Mouse (Mus musculus): ENCODE results near the gene Dnaaf2. TPM values are rescaled to one million over a fixed set of nuclear protein-coding genes. Genes with fewer than 3 reads are reported as not detected.

Dnaaf2 gene
- polyA plus RNA-seq, 1 experiment from 2014 or later: 7.3 TPM

DNA sequence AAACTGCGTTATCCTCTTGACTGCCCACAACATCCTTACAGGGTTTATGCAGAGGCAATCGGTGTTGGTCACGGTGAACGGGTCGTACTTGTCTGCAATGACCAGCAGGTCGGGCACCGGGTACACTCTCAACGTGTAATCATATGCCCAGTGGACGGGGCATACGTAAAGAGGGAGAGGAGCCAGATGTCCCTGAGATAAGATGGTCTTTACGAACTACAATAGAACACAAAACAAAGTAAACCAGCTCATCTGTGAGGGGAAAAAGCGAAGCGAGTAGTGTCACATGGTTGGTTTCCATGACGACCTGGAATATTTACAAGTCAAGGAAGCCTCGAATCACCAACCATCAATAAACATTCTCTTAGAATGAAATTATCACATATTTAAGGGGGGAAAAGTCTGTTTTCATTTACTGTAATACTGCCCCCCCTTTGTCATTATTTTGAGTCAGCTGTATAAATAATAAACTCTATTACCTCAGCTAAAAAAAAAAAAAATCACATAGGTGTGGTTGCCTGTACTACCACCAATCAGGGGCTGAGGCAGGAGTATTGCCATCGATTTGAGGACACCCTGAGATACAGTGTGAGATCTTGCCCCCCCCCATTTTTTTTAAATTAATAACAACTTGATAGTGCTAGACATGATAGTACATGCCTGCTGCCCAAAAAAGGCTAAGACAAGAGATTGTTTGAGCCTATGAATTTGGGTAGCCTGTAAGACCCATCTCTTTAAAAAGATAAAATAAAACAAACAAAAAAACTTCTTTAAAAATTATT is 6.0 kb upstream of the Dnaaf2 start, which contains the start of gene Gm49384:
TSS of gene Gm49384 (minus strand) at position 216 of the 782 bp plus-strand sequence.
- WGBS: 78% methylated on average over 16 of the region's 16 CpGs
- H3K9ac ChIP-seq (ENCODE audit: low read depth, low read length): no peak within 1 kb of the TSS
- peaks cover 6% of the 10 kb centered on the region for H3K4me1 ChIP-seq (ENCODE audit: control insufficient read depth, insufficient read depth, low read length)
- ATAC-seq: no peak
- no peak within 1 kb of the TSS for H3K4me2 ChIP-seq (ENCODE audit: low read depth, low read length)
- peaks cover 7% of the 10 kb centered on the region for H3K36me3 ChIP-seq (ENCODE audit: control insufficient read depth, insufficient read depth, low read length)
- H3K9me3 ChIP-seq (ENCODE audit: control insufficient read depth, low read length): no peaks in the 10 kb centered on the region
- no peak within 1 kb of the TSS for H3K27ac ChIP-seq (ENCODE audit: low read length)
- H3K4me3 ChIP-seq (ENCODE audit: low read length): no peak within 1 kb of the TSS
- H3K27me3 ChIP-seq (replicated peaks; ENCODE audit: control insufficient read depth, insufficient read depth, low read length): no peaks in the 10 kb centered on the region

DNA sequence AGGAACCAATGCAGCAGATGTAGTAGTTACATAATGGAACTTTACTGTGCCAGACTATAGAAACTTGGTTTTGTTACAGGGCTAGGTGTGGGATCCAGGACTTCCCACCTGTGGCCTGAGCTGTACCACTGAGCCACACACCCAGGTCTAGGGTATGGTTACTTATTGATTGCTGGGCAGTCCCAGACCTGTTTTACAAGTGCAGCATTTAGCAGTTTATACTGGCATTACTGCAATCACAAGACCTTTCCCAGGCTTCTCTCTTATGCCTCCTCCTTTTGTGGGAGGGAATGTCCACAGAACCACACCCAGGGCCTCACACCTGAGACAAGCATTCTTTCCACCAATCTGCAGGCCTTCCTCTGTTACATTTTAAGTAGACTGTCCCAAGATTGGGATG is 756 bp upstream of the Dnaaf2 start:
- Histone ChIP-seq H3K27ac (ENCODE audit: low read length) (no peak overlapping the region), H3K4me3 (ENCODE audit: low read length) (no peak overlapping the region), H3K9me3 (ENCODE audit: control insufficient read depth, low read length) (no peaks in the 10 kb centered on the region), H3K9ac (ENCODE audit: low read depth, low read length) (no peak overlapping the region), H3K36me3 (ENCODE audit: control insufficient read depth, insufficient read depth, low read length) (peaks cover 7% of the 10 kb centered on the region), H3K4me1 (ENCODE audit: control insufficient read depth, insufficient read depth, low read length) (peaks cover 19% of the 10 kb centered on the region), H3K4me2 (ENCODE audit: low read depth, low read length) (no peak overlapping the region), H3K27me3 (replicated peaks; ENCODE audit: control insufficient read depth, insufficient read depth, low read length) (no peaks in the 10 kb centered on the region)
- ATAC-seq: peak; percentile 64

DNA sequence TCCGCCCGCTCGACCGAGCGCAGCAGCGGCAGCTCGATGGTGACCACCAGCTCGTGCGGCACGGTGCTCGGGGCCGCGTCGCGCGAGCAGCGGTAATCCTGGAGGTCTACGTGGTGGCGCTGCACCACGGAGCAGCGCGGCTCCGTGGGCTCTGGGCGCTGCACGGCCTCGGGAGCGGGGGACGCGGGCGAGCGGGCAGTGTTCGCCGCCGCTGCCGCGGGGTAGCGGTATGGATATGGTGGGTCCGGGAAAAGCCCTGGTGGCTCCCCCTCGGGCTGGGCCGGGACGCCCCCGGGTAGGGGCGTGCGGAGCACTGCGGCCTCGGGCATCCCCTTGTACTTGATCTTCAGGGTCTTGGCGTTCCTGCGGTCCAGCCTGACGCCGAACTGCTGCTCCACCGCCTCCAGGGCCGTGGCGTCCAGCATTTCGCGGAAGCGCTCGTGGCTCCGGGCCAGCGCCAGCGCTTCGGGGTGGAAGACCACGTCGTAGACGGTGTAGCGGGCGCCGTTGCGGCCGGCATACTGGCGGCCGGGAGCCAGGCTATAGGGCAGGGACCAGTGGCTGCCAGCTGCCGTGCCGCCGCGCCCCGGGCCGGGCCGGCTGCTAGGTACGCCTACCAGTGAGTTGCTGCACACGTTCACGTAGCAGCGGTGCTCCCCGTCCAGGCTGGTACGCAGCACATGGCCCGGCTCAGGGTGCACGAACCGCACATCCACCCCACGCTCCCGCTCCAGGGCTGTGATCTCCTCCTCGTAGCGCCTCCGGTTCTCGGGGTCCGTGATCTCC is 658 bp downstream of the Dnaaf2 start:
- Histone ChIP-seq H3K4me1 (ENCODE audit: control insufficient read depth, insufficient read depth, low read length) (peaks cover 19% of the 10 kb centered on the region), H3K9ac (ENCODE audit: low read depth, low read length) (peak overlapping the region; percentile 88), H3K27ac (ENCODE audit: low read length) (peak overlapping the region; percentile 89), H3K4me2 (ENCODE audit: low read depth, low read length) (peak overlapping the region; percentile 97), H3K36me3 (ENCODE audit: control insufficient read depth, insufficient read depth, low read length) (peaks cover 7% of the 10 kb centered on the region), H3K4me3 (ENCODE audit: low read length) (peak overlapping the region; percentile 96), H3K9me3 (ENCODE audit: control insufficient read depth, low read length) (no peaks in the 10 kb centered on the region), H3K27me3 (replicated peaks; ENCODE audit: control insufficient read depth, insufficient read depth, low read length) (no peaks in the 10 kb centered on the region)
- ATAC-seq: peak; percentile 82
- under 1% methylated on average over 94 of the region's 94 CpGs for WGBS

DNA sequence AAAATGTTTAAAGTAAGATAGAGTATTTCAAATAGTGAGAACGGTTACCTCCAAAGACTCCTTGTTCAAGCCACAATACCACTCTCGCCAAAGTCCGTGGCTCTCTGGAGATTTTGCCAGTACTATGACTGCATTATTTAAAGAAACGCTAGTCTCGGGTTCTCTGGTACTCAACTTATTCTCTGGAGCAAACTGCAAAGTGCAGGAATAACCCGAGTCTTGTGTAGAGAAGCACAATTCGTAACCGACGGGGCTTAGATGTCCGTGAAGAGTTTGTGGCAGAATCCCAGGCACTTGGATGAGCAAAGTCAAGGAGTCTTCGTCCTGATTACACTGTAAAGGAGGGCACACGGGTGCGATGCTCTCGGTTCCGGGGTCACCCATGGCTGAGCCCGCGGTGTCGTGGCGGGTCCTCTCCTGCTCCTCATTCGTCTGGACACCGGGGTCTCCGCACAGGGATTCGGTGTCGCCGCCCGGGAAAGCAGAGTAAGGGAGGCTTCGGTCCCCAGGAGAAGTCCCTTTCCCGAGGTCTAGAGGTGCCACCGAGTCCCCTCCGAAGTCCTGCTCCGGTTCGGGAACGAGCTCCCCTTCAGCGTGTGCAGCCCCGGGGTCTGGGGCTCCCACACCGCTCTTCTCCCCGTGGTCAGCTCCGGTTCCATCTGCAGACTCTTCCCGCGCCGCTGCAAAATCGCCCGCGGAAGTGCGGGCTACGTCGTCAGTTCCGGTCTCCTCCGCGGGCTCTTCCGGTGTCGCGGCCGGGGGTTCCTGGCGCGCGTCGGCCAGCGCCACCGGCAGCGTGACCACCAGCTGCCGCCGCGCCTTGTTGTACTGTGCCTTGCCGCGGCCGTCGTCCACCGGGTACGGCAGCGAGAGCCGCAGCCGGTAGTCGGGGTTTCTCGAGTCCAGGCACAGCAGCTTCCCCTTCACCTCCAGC is 1.5 kb downstream of the Dnaaf2 start, which contains the start of gene Gm49383:
TSS of gene Gm49383 (minus strand) at position 661 of the 934 bp plus-strand sequence.
- peaks cover 5% of the 10 kb centered on the region; the same call in 1 of the 2 replicates for H3K36me3 ChIP-seq (ENCODE audit: control insufficient read depth, insufficient read depth, low read length)
- ATAC-seq: peak; percentile 75
- H3K9me3 ChIP-seq (ENCODE audit: control insufficient read depth, low read length): no peaks in the 10 kb centered on the region
- H3K27ac ChIP-seq (ENCODE audit: low read length): peak within 1 kb of the TSS; percentile 89
- no peaks in the 10 kb centered on the region for H3K27me3 ChIP-seq (replicated peaks; ENCODE audit: control insufficient read depth, insufficient read depth, low read length)
- H3K4me3 ChIP-seq (ENCODE audit: low read length): peak within 1 kb of the TSS; percentile 96
- peak within 1 kb of the TSS; percentile 88 for H3K9ac ChIP-seq (ENCODE audit: low read depth, low read length)
- peaks cover 19% of the 10 kb centered on the region for H3K4me1 ChIP-seq (ENCODE audit: control insufficient read depth, insufficient read depth, low read length)
- WGBS: under 1% methylated on average over 75 of the region's 75 CpGs
- H3K4me2 ChIP-seq (ENCODE audit: low read depth, low read length): peak within 1 kb of the TSS; percentile 97

DNA sequence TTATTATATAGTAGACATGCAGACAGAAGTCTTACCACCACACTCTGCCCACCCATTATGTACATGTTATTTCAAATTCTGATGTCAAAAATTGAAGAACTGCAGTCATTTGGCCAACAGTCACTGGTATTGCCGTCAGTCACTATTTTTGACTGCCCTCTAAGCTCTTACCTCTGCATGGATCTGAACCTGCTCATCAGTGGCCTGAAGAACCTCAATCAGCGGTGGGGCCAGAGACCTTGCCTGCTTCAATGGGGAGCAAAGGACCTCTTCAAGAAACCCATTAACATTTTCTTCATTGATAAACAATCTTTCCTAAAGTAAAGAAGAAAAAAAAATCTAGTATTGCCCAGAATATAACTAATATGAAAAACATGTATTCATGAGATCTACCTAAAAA is 5.6 kb downstream of the Dnaaf2 start:
- ATAC-seq: no peak
- WGBS: 91% methylated on average over 2 of the region's 2 CpGs
- H3K4me3 ChIP-seq (ENCODE audit: low read length): no peak overlapping the region
- no peak overlapping the region for H3K9ac ChIP-seq (ENCODE audit: low read depth, low read length)
- H3K27me3 ChIP-seq (replicated peaks; ENCODE audit: control insufficient read depth, insufficient read depth, low read length): no peaks in the 10 kb centered on the region
- H3K4me2 ChIP-seq (ENCODE audit: low read depth, low read length): no peak overlapping the region
- no peak overlapping the region for H3K27ac ChIP-seq (ENCODE audit: low read length)
- H3K9me3 ChIP-seq (ENCODE audit: control insufficient read depth, low read length): no peaks in the 10 kb centered on the region
- H3K36me3 ChIP-seq (ENCODE audit: control insufficient read depth, insufficient read depth, low read length): peaks cover 6% of the 10 kb centered on the region
- H3K4me1 ChIP-seq (ENCODE audit: control insufficient read depth, insufficient read depth, low read length): peaks cover 5% of the 10 kb centered on the region; the same call in 1 of the 2 replicates

DNA sequence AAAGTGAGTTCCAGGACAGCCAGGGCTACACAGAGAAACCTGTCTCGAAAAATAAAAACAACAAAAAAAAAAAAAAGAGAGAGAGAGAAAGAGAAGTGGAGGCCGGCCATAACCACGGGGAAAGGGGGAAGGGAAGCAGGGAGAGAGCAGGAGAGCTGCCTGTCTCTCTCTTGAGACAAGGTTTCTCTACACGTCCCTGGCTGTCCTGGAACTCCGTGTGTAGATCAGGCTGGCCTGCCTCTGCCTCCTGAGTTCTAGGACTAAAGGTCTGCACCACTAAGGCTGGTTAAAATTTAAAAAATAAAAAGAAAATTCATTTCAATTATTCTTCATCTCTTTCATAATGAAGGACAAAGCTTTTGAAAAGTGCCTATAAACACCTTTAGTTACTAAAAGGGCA is 6.8 kb downstream of the Dnaaf2 start:
- no peak overlapping the region for H3K27ac ChIP-seq (ENCODE audit: low read length)
- peaks cover 14% of the 10 kb centered on the region for H3K4me1 ChIP-seq (ENCODE audit: control insufficient read depth, insufficient read depth, low read length)
- H3K4me3 ChIP-seq (ENCODE audit: low read length): no peak overlapping the region
- no peaks in the 10 kb centered on the region for H3K9me3 ChIP-seq (ENCODE audit: control insufficient read depth, low read length)
- no peak for ATAC-seq
- H3K9ac ChIP-seq (ENCODE audit: low read depth, low read length): no peak overlapping the region
- H3K27me3 ChIP-seq (replicated peaks; ENCODE audit: control insufficient read depth, insufficient read depth, low read length): no peaks in the 10 kb centered on the region
- peaks cover 6% of the 10 kb centered on the region for H3K36me3 ChIP-seq (ENCODE audit: control insufficient read depth, insufficient read depth, low read length)
- WGBS: 93% methylated on average over 5 of the region's 5 CpGs
- no peak overlapping the region for H3K4me2 ChIP-seq (ENCODE audit: low read depth, low read length)

DNA sequence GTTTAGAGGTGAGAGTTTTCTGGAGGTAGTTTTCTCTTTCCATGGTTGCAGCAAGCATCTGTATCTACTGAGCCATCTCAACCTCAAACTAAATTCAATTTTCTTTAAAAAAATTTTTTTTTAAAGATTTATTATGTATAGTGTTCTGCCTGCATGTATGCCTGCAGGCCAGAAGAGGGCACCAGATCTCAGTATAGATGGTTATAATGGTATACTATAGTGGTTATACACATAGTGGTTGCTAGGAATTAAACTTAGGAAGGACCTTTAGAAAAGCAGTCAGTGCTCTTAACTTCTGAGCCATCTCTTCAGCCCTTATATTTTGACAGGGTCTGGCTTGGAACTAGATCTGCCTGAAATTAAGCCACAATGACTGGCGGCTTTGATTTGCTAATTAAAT is 7.7 kb downstream of the Dnaaf2 start:
- no peak overlapping the region for H3K4me2 ChIP-seq (ENCODE audit: low read depth, low read length)
- H3K4me3 ChIP-seq (ENCODE audit: low read length): no peak overlapping the region
- ATAC-seq: no peak
- no peak overlapping the region for H3K9ac ChIP-seq (ENCODE audit: low read depth, low read length)
- peaks cover 6% of the 10 kb centered on the region for H3K36me3 ChIP-seq (ENCODE audit: control insufficient read depth, insufficient read depth, low read length)
- no peaks in the 10 kb centered on the region for H3K27me3 ChIP-seq (replicated peaks; ENCODE audit: control insufficient read depth, insufficient read depth, low read length)
- H3K4me1 ChIP-seq (ENCODE audit: control insufficient read depth, insufficient read depth, low read length): peaks cover 11% of the 10 kb centered on the region
- no peaks in the 10 kb centered on the region for H3K9me3 ChIP-seq (ENCODE audit: control insufficient read depth, low read length)
- WGBS: 95% methylated on average over 1 of the region's 1 CpGs
- H3K27ac ChIP-seq (ENCODE audit: low read length): no peak overlapping the region

DNA sequence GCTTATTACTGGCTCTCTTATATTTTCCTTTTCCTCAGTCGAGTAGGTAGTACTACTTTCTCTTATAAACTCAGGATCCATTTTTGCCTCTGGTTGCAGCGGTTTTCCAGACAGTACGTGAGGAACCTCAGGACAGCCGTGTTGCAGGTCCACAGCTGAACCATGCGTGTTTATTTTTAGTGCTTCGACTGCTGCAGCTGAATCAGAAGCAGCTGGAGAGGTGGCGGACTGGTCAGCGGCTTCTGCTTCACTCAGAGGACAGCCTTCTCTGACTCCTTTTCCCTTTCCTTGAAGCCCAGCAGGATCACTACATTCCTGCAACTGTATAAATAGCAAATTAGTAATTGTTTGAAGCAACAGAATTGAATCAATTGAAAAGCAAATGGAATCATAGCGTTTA is 8.2 kb downstream of the Dnaaf2 start:
- peaks cover 16% of the 10 kb centered on the region for H3K4me1 ChIP-seq (ENCODE audit: control insufficient read depth, insufficient read depth, low read length)
- H3K4me2 ChIP-seq (ENCODE audit: low read depth, low read length): no peak overlapping the region
- H3K36me3 ChIP-seq (ENCODE audit: control insufficient read depth, insufficient read depth, low read length): peaks cover 6% of the 10 kb centered on the region
- no peak overlapping the region for H3K27ac ChIP-seq (ENCODE audit: low read length)
- no peak for ATAC-seq
- no peaks in the 10 kb centered on the region for H3K9me3 ChIP-seq (ENCODE audit: control insufficient read depth, low read length)
- no peaks in the 10 kb centered on the region for H3K27me3 ChIP-seq (replicated peaks; ENCODE audit: control insufficient read depth, insufficient read depth, low read length)
- H3K9ac ChIP-seq (ENCODE audit: low read depth, low read length): no peak overlapping the region
- H3K4me3 ChIP-seq (ENCODE audit: low read length): no peak overlapping the region
- WGBS: 84% methylated on average over 9 of the region's 9 CpGs
